Mouse (Mus musculus) hindbrain, embryonic 13.5 days (tissue): ENCODE results near the gene Ano1. TPM values are rescaled to one million over a fixed set of nuclear protein-coding genes. Genes with fewer than 3 reads are reported as not detected.

Experiments
- ATAC-seq: fragments of 200-750 bp; cut with Nextera tagmentation; 2 replicates; pipeline ENCODE4 v1.8.0; 2017; ENCODE audit warnings: moderate TSS enrichment; ENCODE audit not compliant: low FRiP score
- H3K27ac ChIP-seq: fragments of 300-500 bp; sonication (generic); 2 replicates; pipeline ENCODE4 v1.5.1; 2015; ENCODE audit warnings: inconsistent platforms, mild to moderate bottlenecking, moderate library complexity
- H3K27me3 ChIP-seq: fragments of 300-500 bp; sonication (generic); 2 replicates; pipeline ENCODE4 v1.6.1; 2015; ENCODE audit warnings: mild to moderate bottlenecking, inconsistent platforms
- H3K36me3 ChIP-seq: fragments of 300-500 bp; sonication (generic); 2 replicates; pipeline ENCODE4 v1.6.1; 2015; ENCODE audit warnings: mild to moderate bottlenecking, inconsistent platforms
- H3K4me1 ChIP-seq: fragments of 300-500 bp; sonication (generic); replicated peaks from 2 replicates; pipeline ENCODE4 v1.6.1; 2015; ENCODE audit warnings: inconsistent platforms
- H3K4me2 ChIP-seq: fragments of 300-500 bp; sonication (generic); 2 replicates; pipeline ENCODE4 v1.6.1; 2015; ENCODE audit warnings: inconsistent platforms, mild to moderate bottlenecking, moderate library complexity
- H3K4me3 ChIP-seq: fragments of 300-500 bp; sonication (generic); 2 replicates; pipeline ENCODE4 v1.5.1; 2015; ENCODE audit warnings: mild to moderate bottlenecking, inconsistent platforms
- H3K9ac ChIP-seq: fragments of 300-500 bp; sonication (generic); 2 replicates; pipeline ENCODE4 v1.6.1; 2015; ENCODE audit warnings: mild to moderate bottlenecking, inconsistent platforms
- H3K9me3 ChIP-seq: fragments of 300-500 bp; sonication (generic); 2 replicates; pipeline ENCODE4 v1.6.1; 2016; ENCODE audit warnings: inconsistent platforms
- WGBS: fragments of 180-500 bp; shearing (Covaris S2); methylation state at CpG from one replicate; pipeline ENCODE4 v1.1.7; 2015; 5-methylcytosine and 5-hydroxymethylcytosine counted together
- polyA plus RNA-seq: library from polyadenylated mRNA; unstranded; fragments of >200 nt; fragmentation: Nextera tagmentation; extraction: Ambion mirVana; gene quantifications from 2 replicates; pipeline ENCODE4 v1.2.1, GENCODE M21; 2015

Gene Ano1
- polyA plus RNA-seq, 1 experiment from 2014 or later, result 5.0 TPM

DNA sequence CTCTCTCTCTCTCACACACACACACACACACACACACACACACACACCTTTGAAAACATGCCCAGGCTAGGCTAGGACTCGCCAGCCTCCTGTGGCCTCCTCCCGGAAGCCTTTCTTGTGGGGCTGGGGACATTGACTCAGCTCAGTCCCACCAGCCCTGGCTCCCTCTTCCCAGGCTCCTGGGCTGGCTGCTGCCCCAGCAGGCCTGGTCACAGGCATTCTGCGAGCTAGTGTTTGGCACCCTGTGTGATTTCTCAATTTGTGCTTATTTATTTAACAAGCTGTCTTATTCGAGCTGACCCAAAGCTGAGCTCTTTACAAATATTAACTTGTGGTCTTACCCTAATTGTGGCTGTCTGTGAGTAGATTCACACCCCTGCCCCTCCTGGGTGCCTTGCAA, 66.8 kb downstream of the Ano1 start:
- Histone ChIP-seq H3K9me3 (no peaks in the 10 kb centered on the region), H3K27me3 (peaks cover 16% of the 10 kb centered on the region), H3K4me1 (peaks cover 23% of the 10 kb centered on the region), H3K9ac (no peak overlapping the region), H3K4me3 (no peak overlapping the region), H3K27ac (no peak overlapping the region), H3K4me2 (no peak overlapping the region), H3K36me3 (no peaks in the 10 kb centered on the region)
- ATAC-seq, result no peak
- WGBS, result 56% methylated on average over 4 of the region's 4 CpGs

GRCm38 (mm10) chr7:144684467-144684866, 67.3 kb downstream of the Ano1 start:
- WGBS, result 29% methylated on average over 5 of the region's 5 CpGs
- H3K9ac ChIP-seq, result no peak overlapping the region
- ATAC-seq, result peak; percentile 24; the same call in 1 of the 2 replicates
- no peaks in the 10 kb centered on the region for H3K36me3 ChIP-seq
- H3K4me3 ChIP-seq, result no peak overlapping the region
- no peak overlapping the region for H3K4me2 ChIP-seq
- peaks cover 19% of the 10 kb centered on the region for H3K4me1 ChIP-seq
- peaks cover 21% of the 10 kb centered on the region for H3K27me3 ChIP-seq
- no peaks in the 10 kb centered on the region for H3K9me3 ChIP-seq
- no peak overlapping the region for H3K27ac ChIP-seq

DNA sequence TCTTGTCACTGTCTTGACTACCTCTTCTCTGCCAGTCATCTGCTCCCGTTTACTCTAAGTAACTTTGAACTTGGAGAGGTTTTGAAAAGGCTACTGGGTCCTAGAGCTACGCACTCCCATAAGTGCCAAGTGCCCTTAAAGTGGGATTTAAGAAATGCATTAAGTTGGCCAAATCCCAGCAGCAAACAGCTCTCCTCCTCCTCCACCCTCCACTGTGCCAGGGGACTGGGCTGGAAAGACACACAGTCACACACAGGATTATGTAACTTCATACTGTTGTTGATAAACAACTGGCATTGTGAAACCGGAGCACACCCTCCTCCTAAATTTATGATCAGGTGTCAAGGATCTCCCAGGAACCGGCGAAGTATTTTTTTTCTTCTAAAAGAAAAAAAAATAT, 71.7 kb downstream of the Ano1 start:
- Histone ChIP-seq H3K27me3 (peaks cover 51% of the 10 kb centered on the region), H3K36me3 (no peaks in the 10 kb centered on the region), H3K4me3 (no peak overlapping the region), H3K9me3 (no peaks in the 10 kb centered on the region), H3K27ac (no peak overlapping the region), H3K4me2 (no peak overlapping the region), H3K4me1 (peaks cover 20% of the 10 kb centered on the region), H3K9ac (no peak overlapping the region)
- no peak for ATAC-seq
- 87% methylated on average over 5 of the region's 5 CpGs for WGBS

GRCm38 (mm10) chr7:144678241-144679030, 73.3 kb downstream of the Ano1 start:
- H3K4me3 ChIP-seq, result peak overlapping the region; percentile 44
- no peaks in the 10 kb centered on the region for H3K36me3 ChIP-seq
- ATAC-seq, result 0 out of 2 replicates have a peak, but pooled peaks have one; percentile 28
- peak overlapping the region; percentile 71 for H3K9ac ChIP-seq
- peaks cover 51% of the 10 kb centered on the region for H3K27me3 ChIP-seq
- peak overlapping the region; percentile 85 for H3K4me2 ChIP-seq
- H3K4me1 ChIP-seq, result peaks cover 16% of the 10 kb centered on the region
- H3K9me3 ChIP-seq, result no peaks in the 10 kb centered on the region
- WGBS, result 12% methylated on average over 57 of the region's 68 CpGs
- H3K27ac ChIP-seq, result no peak overlapping the region

DNA sequence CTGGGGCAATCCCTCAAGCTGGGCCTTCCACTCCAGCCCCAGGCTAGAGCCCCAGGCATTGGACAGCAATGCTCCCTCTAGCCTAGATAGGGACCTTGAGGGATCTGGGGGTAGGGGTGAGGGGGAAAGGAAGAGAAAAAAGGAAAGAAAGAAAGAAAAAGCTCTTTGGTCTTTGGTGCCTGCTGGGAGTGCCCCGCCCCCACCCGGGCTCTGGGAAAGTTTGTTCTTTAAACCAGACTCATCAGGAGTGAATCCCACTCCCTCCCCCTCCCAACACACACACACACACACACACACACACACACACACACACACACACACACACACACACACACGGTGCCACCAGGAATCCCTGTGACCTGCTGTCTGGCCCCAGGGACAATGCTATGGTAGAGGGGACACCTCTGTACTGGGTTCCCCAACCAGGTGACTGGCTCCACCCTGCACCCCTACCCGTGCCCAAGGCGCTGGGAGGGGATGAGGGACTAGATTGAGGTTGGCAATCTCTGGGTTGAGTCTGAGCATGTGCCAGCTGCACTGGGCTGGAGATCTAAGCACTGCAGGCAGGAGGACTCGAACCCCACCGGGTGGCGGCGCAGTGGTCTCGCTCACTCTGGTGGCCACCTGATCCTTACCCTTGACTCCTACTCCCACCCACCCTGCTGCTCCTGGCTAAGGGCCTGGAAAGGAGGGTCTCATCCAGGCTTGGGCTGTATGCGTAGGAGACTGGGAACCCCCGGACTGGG, 74.3 kb downstream of the Ano1 start:
- Histone ChIP-seq H3K4me1 (peaks cover 16% of the 10 kb centered on the region), H3K9ac (no peak overlapping the region), H3K9me3 (no peaks in the 10 kb centered on the region), H3K27ac (no peak overlapping the region), H3K4me3 (no peak overlapping the region), H3K27me3 (peaks cover 57% of the 10 kb centered on the region), H3K4me2 (no peak overlapping the region; the same call in 1 of the 2 replicates), H3K36me3 (no peaks in the 10 kb centered on the region)
- WGBS, result 33% methylated on average over 10 of the region's 12 CpGs
- no peak for ATAC-seq

- H3K4me1 ChIP-seq, result peaks cover 16% of the 10 kb centered on the region
- H3K36me3 ChIP-seq, result no peaks in the 10 kb centered on the region
- H3K4me2 ChIP-seq, result no peak overlapping the region
- H3K27me3 ChIP-seq, result peaks cover 52% of the 10 kb centered on the region
- ATAC-seq, result no peak
- H3K9me3 ChIP-seq, result no peaks in the 10 kb centered on the region
- no peak overlapping the region for H3K4me3 ChIP-seq
- 94% methylated on average over 8 of the region's 8 CpGs for WGBS
- no peak overlapping the region for H3K27ac ChIP-seq
- no peak overlapping the region for H3K9ac ChIP-seq
Observed at GRCm38 (mm10) chr7:144675632-144676031, 76.1 kb downstream of the Ano1 start.

DNA sequence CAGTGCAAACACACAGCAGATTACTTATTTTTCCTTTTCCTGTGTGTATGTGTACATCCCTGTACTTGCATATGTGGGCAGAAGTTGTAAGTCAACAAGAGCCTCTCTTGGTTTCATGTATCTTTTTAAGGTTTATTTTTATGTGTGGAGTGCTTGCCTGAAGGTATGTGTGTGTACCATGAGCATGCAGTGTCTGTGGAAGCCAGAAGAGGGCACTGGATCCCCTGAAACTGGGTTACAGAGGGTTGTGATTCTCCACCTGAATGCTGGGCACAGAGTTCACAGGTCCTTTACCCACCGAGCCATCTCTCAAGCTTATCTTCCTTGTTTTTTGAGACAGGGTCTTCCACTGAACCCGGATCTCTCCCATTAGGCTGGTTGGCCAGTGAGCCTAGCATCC, 81.9 kb downstream of the Ano1 start:
- Histone ChIP-seq H3K27ac (no peak overlapping the region), H3K36me3 (no peaks in the 10 kb centered on the region), H3K9ac (no peak overlapping the region), H3K27me3 (peaks cover 11% of the 10 kb centered on the region; the same call in 1 of the 2 replicates), H3K4me3 (no peak overlapping the region), H3K4me2 (no peak overlapping the region), H3K4me1 (no peaks in the 10 kb centered on the region), H3K9me3 (no peaks in the 10 kb centered on the region)
- ATAC-seq, result no peak
- 100% methylated on average over 2 of the region's 2 CpGs for WGBS

DNA sequence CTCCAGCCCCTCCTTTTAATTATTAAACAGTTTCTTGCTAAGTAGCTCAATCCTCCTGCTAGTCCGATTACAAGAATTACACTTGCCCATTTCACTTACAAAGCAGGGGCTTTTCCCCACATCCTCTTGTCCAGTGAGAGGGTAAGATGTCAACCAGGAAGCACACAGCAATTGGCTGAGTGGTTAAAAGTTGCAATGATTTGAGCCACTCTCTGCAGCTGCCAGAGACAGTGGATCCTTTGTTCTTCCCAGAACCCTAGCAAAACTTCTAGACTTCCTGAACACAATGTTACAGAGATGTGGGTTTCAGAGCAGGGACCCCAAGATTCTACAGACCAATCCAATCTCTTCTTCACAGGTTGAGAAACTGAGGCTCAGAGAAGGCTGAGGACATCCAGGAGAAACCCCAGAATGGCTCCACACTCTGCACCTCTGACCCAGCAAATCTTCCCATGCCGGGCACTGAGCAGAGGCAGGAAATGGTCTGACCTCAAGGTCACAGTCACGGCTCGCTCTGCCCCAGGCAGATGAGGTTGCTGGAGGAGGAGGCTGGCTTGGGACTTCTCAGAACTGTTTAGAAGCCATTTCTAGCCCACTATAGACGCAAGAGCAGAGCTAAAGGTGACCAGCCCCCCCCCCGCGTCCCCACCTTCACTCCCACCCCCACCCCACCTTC, 83.0 kb downstream of the Ano1 start:
- Histone ChIP-seq H3K4me3 (no peak overlapping the region), H3K27ac (no peak overlapping the region), H3K4me1 (peaks cover 6% of the 10 kb centered on the region; the same call in 1 of the 2 replicates), H3K27me3 (peaks cover 14% of the 10 kb centered on the region; the same call in 1 of the 2 replicates), H3K36me3 (no peaks in the 10 kb centered on the region), H3K9ac (no peak overlapping the region), H3K4me2 (no peak overlapping the region), H3K9me3 (no peaks in the 10 kb centered on the region)
- ATAC-seq, result no peak
- WGBS, result 53% methylated on average over 7 of the region's 7 CpGs

DNA sequence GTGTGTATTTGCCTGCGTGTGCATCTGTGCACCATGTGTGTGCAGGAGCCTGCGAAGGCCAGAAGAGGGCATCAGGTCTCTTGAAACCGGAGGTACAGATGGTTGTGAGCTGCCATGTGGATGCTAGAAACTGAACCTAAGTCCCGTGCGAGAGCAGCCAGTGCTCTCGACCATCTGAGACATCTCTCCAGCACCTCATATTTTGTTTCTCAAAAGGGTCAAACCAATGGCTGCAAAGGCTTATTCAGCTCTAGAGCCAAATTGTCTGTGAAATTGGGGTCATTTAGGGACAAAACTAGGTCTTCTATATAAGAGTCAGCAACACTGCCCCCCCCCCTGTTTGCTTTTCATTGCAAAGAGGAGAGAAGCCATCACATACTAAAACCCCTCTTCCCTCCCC, 84.7 kb downstream of the Ano1 start:
- Histone ChIP-seq H3K4me1 (peaks cover 14% of the 10 kb centered on the region), H3K27ac (no peak overlapping the region), H3K9ac (no peak overlapping the region), H3K27me3 (peaks cover 17% of the 10 kb centered on the region), H3K4me2 (no peak overlapping the region), H3K4me3 (no peak overlapping the region), H3K9me3 (no peaks in the 10 kb centered on the region), H3K36me3 (no peaks in the 10 kb centered on the region)
- 88% methylated on average over 6 of the region's 6 CpGs for WGBS
- ATAC-seq, result no peak

DNA sequence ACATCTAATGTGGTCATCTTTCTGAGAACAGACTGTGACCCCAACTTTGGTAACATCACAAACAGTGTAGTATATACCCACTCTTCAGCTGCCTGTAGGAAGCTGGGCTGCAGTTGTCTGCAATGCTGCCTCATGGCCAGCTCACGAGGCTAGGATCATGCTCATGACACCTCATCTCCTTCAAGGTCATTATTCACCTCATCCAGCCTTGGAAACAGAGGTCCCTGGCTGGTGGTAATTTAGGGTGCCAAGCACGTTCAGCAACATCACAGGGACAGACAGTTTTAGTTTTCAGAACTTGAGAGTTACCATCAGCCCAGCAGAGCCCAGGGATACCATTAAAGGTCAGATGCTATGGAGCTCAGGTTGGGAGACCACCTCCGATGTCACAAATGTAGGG, 86.2 kb downstream of the Ano1 start:
- WGBS, result 93% methylated on average over 3 of the region's 3 CpGs
- H3K9ac ChIP-seq, result no peak overlapping the region
- no peaks in the 10 kb centered on the region for H3K36me3 ChIP-seq
- no peak overlapping the region for H3K4me2 ChIP-seq
- H3K27ac ChIP-seq, result no peak overlapping the region
- H3K9me3 ChIP-seq, result no peaks in the 10 kb centered on the region
- no peak overlapping the region for H3K4me3 ChIP-seq
- ATAC-seq, result no peak
- H3K4me1 ChIP-seq, result peaks cover 14% of the 10 kb centered on the region
- peaks cover 17% of the 10 kb centered on the region for H3K27me3 ChIP-seq

- 53% methylated on average over 6 of the region's 6 CpGs for WGBS
- peaks cover 19% of the 10 kb centered on the region for H3K27me3 ChIP-seq
- H3K4me1 ChIP-seq, result peaks cover 14% of the 10 kb centered on the region
- H3K9me3 ChIP-seq, result no peaks in the 10 kb centered on the region
- H3K4me2 ChIP-seq, result no peak overlapping the region
- no peak overlapping the region for H3K27ac ChIP-seq
- H3K4me3 ChIP-seq, result no peak overlapping the region
- H3K9ac ChIP-seq, result no peak overlapping the region
- no peaks in the 10 kb centered on the region for H3K36me3 ChIP-seq
- no peak for ATAC-seq
Observed at GRCm38 (mm10) chr7:144663566-144663965, 88.2 kb downstream of the Ano1 start.

DNA sequence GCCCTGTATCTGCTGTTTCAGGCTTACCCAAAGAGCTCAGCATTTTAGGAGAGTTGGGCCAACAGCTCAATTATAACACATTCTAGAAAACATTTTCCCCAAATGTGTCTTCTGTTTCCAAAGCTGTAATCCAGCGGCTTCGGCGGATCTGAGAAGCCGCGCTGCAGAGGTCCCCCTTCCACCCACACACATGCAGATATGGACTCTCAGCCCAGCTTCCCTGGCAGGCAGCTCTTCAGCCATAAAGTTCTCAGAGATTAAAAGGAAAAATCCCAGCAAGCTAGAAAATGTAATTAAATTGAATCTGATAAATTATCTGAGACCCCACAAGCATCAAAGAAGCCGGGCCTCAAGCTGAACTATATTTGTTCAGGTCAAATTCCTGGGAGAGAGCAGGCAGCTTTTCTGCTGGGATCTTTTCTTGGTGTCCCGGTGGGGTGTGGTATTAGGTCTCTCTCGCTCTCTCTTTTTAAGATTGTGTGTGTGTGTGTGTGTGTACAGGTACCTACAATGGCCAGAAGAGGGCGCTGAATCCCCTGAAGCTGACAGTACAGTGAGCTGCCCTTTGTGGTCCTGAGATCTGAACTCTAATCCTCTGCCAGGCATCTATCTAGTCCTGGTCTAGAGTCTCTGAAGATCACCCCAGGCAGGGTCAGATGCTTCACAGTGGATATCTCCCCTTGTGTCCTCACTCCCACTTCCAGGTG, 95.4 kb downstream of the Ano1 start:
- Histone ChIP-seq H3K4me2 (no peak overlapping the region), H3K27me3 (0 out of 2 replicates have a peak, but pooled peaks cover 6% of the 10 kb centered on the region), H3K9me3 (no peaks in the 10 kb centered on the region), H3K27ac (no peak overlapping the region), H3K4me1 (peaks cover 39% of the 10 kb centered on the region), H3K36me3 (no peaks in the 10 kb centered on the region), H3K9ac (no peak overlapping the region), H3K4me3 (no peak overlapping the region)
- no peak for ATAC-seq
- 81% methylated on average over 9 of the region's 9 CpGs for WGBS
